Mouse (Mus musculus) activated CD4-positive, CD25-positive, alpha-beta regulatory T cell, adult 4 months (primary cell): ENCODE data around the gene Vangl2. TPM values are rescaled to one million over a fixed set of nuclear protein-coding genes. Genes with fewer than 3 reads are reported as not detected.

Experiments used
- ATAC-seq: one replicate; pipeline ENCODE4 v1.8.0; 2017
- polyA plus RNA-seq, 2 experiments: library from polyadenylated mRNA; unstranded; fragments of 100-300 nt; shearing (Covaris generic); gene quantifications; one replicate each; pipeline ENCODE4 v1.2.1; 2017

Vangl2 gene
- polyA plus RNA-seq, result 1 to 10 TPM in 1 of 2 experiments, under 1 TPM in 1; 0.62 to 1.0 TPM

- ATAC-seq, result no peak
Measured at GRCm38 (mm10) chr1:172028394-172029275, at the start of gene Vangl2. Gene Vangl2 (minus strand): TSS chr1:172028444.

GRCm38 (mm10) chr1:172077981-172078380, 49.7 kb upstream of the Vangl2 start:
- ATAC-seq, result no peak

- ATAC-seq, result no peak
Measured at GRCm38 (mm10) chr1:172072604-172073003, 44.4 kb upstream of the Vangl2 start.

GRCm38 (mm10) chr1:172071556-172071955, 43.3 kb upstream of the Vangl2 start:
- no peak for ATAC-seq

GRCm38 (mm10) chr1:172070227-172070626, 42.0 kb upstream of the Vangl2 start:
- no peak for ATAC-seq

GRCm38 (mm10) chr1:172064613-172065141, 36.4 kb upstream of the Vangl2 start:
- no peak for ATAC-seq

- no peak for ATAC-seq
Measured at GRCm38 (mm10) chr1:172063291-172064023, 35.2 kb upstream of the Vangl2 start.

GRCm38 (mm10) chr1:172062101-172062500, 33.9 kb upstream of the Vangl2 start:
- ATAC-seq, result no peak

- ATAC-seq, result no peak
Measured at GRCm38 (mm10) chr1:172061217-172061616, 33.0 kb upstream of the Vangl2 start.

- ATAC-seq, result no peak
Measured at GRCm38 (mm10) chr1:172060659-172061058, 32.4 kb upstream of the Vangl2 start.

- no peak for ATAC-seq
Measured at GRCm38 (mm10) chr1:172058874-172059273, 30.6 kb upstream of the Vangl2 start.

- ATAC-seq, result no peak
Measured at GRCm38 (mm10) chr1:172058321-172058720, 30.1 kb upstream of the Vangl2 start.

- ATAC-seq, result no peak
Measured at GRCm38 (mm10) chr1:172057491-172057921, 29.3 kb upstream of the Vangl2 start, which contains the start of gene Nhlh1. Gene Nhlh1 (minus strand): TSS chr1:172057573.

- ATAC-seq, result no peak
Measured at GRCm38 (mm10) chr1:172056251-172056650, 28.0 kb upstream of the Vangl2 start.

- ATAC-seq, result no peak
Measured at GRCm38 (mm10) chr1:172053541-172054440, 25.5 kb upstream of the Vangl2 start.

- ATAC-seq, result no peak
Measured at GRCm38 (mm10) chr1:172052766-172053279, 24.6 kb upstream of the Vangl2 start.

GRCm38 (mm10) chr1:172049131-172049782, 21.0 kb upstream of the Vangl2 start:
- ATAC-seq, result no peak

- ATAC-seq, result no peak
Measured at GRCm38 (mm10) chr1:172048241-172048734, 20.0 kb upstream of the Vangl2 start.

- ATAC-seq, result peak; percentile 79
Measured at GRCm38 (mm10) chr1:172046938-172047337, 18.7 kb upstream of the Vangl2 start.

- no peak for ATAC-seq
Measured at GRCm38 (mm10) chr1:172046410-172046809, 18.2 kb upstream of the Vangl2 start.

- no peak for ATAC-seq
Measured at GRCm38 (mm10) chr1:172029914-172030313, 1.7 kb upstream of the Vangl2 start.
